Mouse (Mus musculus): Measurements from ENCODE around the gene Pxmp4.

Gene Pxmp4

DNA sequence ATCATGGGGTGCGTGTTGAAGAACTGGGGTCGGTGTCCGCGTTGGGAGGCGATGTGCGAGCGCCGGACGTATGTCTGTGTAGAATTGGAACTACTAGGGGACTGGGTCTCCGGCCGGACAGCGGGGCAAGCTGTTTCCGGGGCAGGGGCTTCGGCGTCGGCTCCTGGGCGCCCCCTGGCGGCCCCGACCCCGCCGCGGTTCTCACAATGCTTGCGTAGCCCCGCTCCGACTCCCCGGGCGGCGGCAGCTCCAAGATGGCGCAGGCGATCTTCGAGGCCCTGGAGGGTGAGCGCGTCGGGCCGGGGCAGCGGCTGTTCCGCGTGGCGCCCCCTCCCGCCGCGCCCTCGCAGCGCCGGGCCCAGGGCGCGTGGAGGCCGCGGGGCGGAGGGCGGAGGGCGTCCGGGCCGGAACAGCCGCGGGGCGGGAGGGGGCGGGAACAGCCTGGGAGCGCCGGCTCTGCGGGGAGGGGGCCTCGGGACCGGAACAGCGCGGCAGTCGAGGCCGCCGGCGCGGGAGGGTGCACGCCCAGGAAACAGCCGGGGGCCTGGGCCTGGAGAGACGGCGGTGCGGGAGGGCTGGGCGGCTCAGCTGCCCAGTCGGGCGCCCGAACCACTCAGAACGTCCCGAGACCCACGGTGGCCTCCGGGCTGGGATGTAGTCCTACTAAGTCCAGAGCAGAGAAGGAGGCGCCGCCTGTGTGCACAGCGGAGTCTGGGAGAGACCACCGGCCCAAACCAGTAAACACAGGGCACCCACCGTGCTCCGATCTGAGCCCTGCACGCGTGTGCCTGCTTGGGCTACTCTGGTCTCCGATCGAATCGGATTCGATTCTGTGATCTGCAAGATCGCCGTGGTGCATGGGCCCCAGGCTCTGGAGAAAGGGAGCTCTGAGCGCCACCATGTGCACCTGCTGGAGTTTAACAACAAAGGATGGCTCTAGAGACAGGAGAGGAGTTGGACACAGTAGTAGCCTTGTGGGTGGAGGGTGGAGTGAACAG, 9.9 kb upstream of the Pxmp4 start, which contains the start of the genes Zfp341 and 4930519P11Rik:
TSS of gene Zfp341 (plus strand) at position 180 of the 998 bp plus-strand sequence.
TSS of gene 4930519P11Rik (minus strand) at position 320 of the 998 bp plus-strand sequence.
- DNase-seq (ENCODE audit: low read depth, low spot score) = peak; percentile 69

DNA sequence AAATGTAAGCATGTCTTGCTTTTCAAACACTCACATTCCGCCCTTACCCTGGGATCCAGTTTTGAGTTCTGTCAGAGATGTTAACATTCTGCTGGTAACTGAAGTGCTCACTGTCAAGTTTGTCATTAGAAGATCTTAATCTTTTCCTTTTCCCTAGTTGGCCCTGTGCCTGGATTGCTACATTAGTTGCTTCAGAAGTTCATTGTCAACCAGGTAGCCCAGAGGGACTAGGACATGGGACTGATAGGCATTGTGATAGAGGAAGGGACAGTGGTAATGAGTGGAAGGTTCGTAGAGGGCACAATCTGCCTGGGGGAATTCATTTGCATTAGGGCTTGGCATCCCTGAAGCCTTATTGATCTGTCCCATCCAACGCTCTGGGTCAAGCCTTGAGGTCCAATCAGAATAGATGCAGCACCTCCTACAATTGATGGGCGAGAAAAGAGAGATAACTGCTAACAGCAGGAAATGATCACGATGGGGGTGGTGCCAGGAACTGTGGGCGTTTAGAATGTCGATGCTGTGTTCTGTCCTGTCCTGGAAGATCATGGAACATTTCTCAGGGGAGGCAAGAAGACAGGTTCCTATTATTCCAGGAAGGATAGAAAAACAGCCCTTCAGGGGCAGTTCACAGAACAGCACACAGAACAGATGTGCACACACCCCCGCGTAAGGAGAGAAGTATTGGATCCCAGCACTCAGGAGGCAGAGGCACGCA, 5.7 kb upstream of the Pxmp4 start:
- no peak for DNase-seq (ENCODE audit: low read depth, low spot score)

DNA sequence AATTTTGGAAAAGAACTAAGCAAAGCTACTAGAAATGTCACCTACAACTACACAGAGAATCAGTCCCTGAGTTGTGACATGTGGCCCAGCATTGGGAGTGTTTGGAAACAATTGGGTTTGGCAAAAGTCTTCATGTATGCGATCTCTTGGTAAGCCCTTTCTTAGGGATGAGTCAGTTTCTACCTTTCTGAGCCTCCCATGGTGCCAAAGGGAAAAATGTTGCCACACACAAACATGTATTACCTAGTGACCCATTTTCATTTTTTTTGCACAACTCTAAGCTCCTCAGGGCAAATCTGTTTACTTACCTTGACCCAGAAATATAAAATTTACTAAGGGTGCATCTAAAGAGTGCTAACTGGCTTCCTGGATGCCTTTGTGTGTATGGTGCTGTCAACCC, 3.5 kb upstream of the Pxmp4 start:
- DNase-seq (ENCODE audit: low read depth, low spot score) = no peak

- no peak for DNase-seq (ENCODE audit: low read depth, low spot score)
Measured at GRCm38 (mm10) chr2:154604156-154604555, 648 bp upstream of the Pxmp4 start.

DNA sequence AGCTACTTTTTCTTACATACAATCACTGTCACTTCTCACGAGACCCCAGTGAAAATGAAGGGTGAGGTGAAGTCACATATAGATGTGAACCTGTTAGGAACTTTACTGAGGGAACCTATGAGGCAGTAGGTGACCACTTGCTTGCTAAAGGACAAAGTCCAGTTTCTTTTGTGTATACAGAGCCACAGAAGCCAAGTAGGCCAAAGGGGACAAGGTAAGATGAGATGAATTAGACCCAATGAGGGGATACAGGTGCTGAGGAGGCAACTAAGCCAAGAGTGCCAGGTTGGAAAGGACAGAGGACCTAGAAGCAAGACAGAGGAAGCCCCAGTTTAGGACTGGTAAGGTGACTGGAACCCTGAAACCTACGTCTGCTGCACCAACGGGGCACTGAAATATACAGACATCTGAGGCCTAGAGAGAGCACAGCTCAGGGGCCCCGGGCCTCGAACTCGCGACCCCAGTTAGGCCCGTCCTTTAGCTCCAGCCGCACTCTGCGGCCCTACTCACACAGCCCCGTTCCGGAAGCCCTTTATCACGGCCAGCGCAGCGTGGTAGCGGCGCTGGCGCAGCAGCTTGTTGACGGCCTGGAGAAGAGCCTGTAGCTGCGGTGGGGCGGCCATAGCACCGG, 386 bp downstream of the Pxmp4 start:
- DNase-seq (ENCODE audit: low read depth, low spot score) = no peak

GRCm38 (mm10) chr2:154601324-154601723, 2.2 kb downstream of the Pxmp4 start:
- DNase-seq (ENCODE audit: low read depth, low spot score) = no peak

GRCm38 (mm10) chr2:154600586-154600985, 2.9 kb downstream of the Pxmp4 start:
- no peak for DNase-seq (ENCODE audit: low read depth, low spot score)

GRCm38 (mm10) chr2:154597399-154597798, 6.1 kb downstream of the Pxmp4 start:
- no peak for DNase-seq (ENCODE audit: low read depth, low spot score)

GRCm38 (mm10) chr2:154595775-154596174, 7.7 kb downstream of the Pxmp4 start:
- DNase-seq (ENCODE audit: low read depth, low spot score) = no peak

DNA sequence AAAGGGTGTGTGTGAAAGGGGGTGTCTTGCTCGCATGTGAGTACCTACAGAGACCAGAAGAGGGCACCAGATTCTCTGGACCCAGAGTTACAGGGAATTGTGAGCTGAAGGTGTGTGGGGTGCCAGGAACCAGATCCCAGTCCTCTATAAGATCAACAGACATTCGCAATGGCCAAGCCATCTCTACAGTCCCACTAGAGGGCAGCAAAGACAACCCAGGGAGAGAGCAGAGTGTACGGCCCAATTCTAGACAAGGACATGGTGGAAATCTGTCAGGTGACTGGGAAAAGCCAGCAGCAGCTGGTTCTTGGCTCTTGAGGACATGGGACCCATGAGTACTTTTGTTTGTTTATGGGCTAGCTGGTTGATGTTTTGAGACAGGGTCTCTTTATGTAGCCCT, 10.5 kb downstream of the Pxmp4 start:
- DNase-seq (ENCODE audit: low read depth, low spot score) = peak; percentile 83

DNA sequence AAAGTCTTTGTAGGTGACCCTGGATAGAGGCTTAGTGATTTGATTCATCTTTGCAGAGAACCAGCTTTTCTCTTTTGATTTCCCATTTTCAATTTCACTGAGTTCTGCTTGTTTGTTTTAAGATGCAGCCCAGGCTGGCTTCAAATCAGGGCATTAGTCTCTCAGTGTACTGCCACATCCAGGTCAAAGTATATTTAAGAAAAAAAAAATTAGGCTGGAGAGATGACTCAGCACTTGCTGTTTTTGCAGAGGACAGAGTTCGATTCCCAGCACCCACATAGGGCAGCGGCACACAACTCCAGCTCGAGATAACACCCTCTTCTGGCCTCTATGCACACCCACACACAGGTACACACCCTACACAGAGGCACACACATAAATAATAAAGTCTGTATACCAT, 12.3 kb downstream of the Pxmp4 start:
- no peak for DNase-seq (ENCODE audit: low read depth, low spot score)

DNA sequence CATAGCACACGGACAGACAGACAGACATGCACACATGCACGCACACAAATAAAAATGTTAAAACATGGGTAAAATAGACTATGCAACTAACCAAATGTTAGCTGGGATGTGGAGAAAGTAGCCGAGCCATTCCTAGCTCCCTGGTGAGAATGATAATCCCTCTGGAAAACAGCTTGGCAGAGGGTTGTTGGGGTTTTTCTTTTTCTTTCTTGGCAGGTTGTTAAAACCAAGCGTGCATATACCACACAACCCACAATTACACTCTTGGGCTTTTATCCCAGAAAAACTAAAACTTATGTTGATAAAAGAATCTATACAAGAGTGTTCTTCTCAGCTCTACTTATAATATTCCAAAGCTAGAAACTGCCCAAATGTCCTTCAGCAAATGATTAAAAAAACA, 14.5 kb downstream of the Pxmp4 start:
- no peak for DNase-seq (ENCODE audit: low read depth, low spot score)

GRCm38 (mm10) chr2:154586405-154586804, 17.1 kb downstream of the Pxmp4 start:
- DNase-seq (ENCODE audit: low read depth, low spot score) = no peak

- no peak for DNase-seq (ENCODE audit: low read depth, low spot score)
Measured at GRCm38 (mm10) chr2:154584931-154585601, 18.4 kb downstream of the Pxmp4 start.

- no peak for DNase-seq (ENCODE audit: low read depth, low spot score)
Measured at GRCm38 (mm10) chr2:154583906-154584872, 19.3 kb downstream of the Pxmp4 start.

DNA sequence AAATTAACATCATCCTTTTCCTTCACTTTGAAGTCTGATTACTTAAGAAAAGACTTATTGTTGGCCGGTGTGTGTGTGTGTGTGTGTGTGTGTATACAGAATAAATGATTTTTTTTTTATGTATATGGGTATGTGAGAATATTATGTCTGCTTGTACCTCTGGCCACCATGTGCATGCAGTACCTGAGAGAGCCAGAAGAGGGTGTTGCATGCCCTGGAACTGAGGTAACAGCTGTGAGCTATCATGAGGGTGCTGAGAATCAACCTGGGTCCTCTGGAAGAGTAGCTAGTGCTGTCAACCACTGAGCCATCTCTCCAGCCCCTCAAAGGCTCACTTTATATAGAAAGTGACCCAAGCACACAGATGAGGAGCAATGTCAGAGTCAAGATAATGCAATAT, 22.1 kb downstream of the Pxmp4 start:
- no peak for DNase-seq (ENCODE audit: low read depth, low spot score)

DNA sequence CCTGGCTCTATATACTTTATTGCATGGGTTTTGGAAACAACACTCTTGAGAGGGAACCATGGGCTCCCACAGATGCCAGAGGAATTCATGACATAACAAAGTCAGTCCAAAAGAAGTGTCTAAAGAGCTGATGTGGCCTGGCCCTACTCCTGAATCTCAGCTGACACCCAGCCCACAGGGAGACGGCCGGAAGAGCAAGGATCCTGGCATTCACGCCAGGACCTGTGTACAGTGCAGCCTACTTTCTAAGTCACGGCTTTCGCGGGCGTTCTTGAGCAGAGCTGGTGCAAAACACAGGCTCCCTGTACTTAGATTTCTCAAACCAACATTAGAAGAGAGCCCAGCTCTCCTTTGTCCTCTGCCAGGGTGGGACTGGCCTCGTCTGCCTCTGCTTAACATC, 22.9 kb downstream of the Pxmp4 start:
- no peak for DNase-seq (ENCODE audit: low read depth, low spot score)

DNA sequence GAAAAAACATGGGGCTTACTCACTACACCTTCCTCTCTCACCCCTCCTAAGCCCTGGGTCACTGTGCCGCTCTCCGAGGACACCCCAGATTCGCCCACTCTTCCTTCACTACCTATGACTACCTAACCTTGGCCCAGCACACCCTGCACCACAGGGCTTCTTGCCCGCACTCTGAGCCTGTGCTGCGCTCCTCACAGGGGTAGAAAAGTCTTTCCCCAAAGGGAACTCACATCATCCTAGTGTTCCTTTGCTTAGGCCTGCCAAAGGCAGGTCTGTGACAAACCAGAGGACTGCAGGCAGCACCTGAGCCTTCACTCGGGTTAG, 25.8 kb downstream of the Pxmp4 start:
- no peak for DNase-seq (ENCODE audit: low read depth, low spot score)

DNA sequence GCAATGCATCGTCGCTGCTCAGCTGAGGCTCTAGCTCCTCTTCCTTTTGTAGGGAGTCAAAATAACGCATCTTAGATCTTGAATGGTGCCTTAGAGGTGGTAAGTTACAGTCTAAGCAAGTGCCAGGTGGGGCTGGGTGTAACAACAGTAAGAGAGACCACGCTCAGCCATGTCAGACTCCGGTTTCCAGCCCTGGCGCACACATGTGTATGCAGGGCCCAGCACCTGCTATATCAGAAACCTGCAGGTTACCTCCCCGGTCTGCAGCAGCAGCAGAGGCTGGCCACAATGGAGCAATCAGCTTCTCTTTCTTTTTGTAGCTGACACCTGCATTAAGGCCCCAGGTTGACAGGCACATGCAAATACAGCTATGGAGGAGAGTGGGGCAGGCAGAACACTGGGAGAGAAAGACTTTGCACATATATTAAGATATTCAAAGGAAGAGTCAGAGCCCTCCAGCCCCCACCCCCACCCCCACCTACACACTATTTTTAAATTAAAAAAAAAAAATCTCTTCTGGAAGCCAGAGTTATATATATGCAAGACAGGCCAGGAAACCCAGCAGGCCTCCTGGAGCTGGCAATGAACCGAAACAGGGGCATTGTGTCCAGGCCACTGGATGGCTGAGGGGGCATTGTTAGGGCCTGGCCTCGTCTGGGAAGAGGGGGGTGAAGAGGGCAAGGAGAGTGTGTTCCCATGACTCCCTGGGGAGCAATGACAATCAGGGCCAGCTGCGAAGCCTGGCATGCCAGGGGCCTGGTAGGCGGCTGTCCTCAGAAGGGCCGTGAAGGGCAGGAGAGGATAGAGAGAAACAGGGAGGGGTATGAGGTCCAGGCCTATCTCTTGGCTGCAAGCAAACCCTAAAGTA, 26.4 kb downstream of the Pxmp4 start:
- DNase-seq (ENCODE audit: low read depth, low spot score) = no peak

GRCm38 (mm10) chr2:154574271-154574670, 29.2 kb downstream of the Pxmp4 start:
- no peak for DNase-seq (ENCODE audit: low read depth, low spot score)

Measured in WW6 (cell line).